Mouse (Mus musculus) midbrain, embryonic 10.5 days (tissue): ENCODE data around the gene Mdc1. TPM values are rescaled to one million over a fixed set of nuclear protein-coding genes. Genes with fewer than 3 reads are reported as not detected.

ENCODE experiments used
- DNase-seq: peaks from one replicate; pipeline ENCODE4 v3.0.0-alpha.2; 2017; ENCODE audit warnings: low spot score
- H3K27ac ChIP-seq: fragments of 300-500 bp; sonication (generic); replicated peaks from 2 replicates; pipeline ENCODE4 v1.5.1; 2016; ENCODE audit warnings: mild to moderate bottlenecking
- H3K27me3 ChIP-seq: fragments of 300-500 bp; sonication (generic); 2 replicates; pipeline ENCODE4 v1.6.1; 2016; ENCODE audit warnings: low read depth, mild to moderate bottlenecking; ENCODE audit not compliant: poor library complexity, severe bottlenecking
- H3K36me3 ChIP-seq: fragments of 300-500 bp; sonication (generic); 2 replicates; pipeline ENCODE4 v1.6.1; 2016; ENCODE audit warnings: mild to moderate bottlenecking, moderate library complexity
- H3K4me1 ChIP-seq: fragments of 300-500 bp; sonication (generic); 2 replicates; pipeline ENCODE4 v1.6.1; 2016
- H3K4me3 ChIP-seq: fragments of 300-500 bp; sonication (generic); 2 replicates; pipeline ENCODE4 v1.5.1; 2016; ENCODE audit warnings: mild to moderate bottlenecking, moderate library complexity
- H3K9me3 ChIP-seq: fragments of 300-500 bp; sonication (generic); replicated peaks from 2 replicates; pipeline ENCODE4 v1.6.1; 2016; ENCODE audit warnings: mild to moderate bottlenecking
- WGBS: fragments of 180-500 bp; shearing (Covaris S2); methylation state at CpG from one replicate; pipeline ENCODE4 v1.1.7; 2016; 5-methylcytosine and 5-hydroxymethylcytosine counted together
- polyA plus RNA-seq: library from polyadenylated mRNA; unstranded; fragments of >200 nt; fragmentation: Nextera tagmentation; extraction: Ambion mirVana; gene quantifications from 2 replicates; pipeline ENCODE4 v1.2.1, GENCODE M21; 2016

Gene Mdc1
- polyA plus RNA-seq, result 21.1 and 21.7 TPM in 2 replicates

GRCm38 (mm10) chr17:35841076-35841950, at the start of gene Mdc1:
Mdc1 (plus strand) TSS chr17:35841515.
- Histone ChIP-seq H3K36me3 (peaks cover 33% of the 10 kb centered on the region), H3K4me3 (peak within 1 kb of the TSS; percentile 70), H3K27me3 (no peaks in the 10 kb centered on the region), H3K4me1 (peaks cover 29% of the 10 kb centered on the region), H3K27ac (peak within 1 kb of the TSS; percentile 93), H3K9me3 (no peaks in the 10 kb centered on the region)
- WGBS, result under 1% methylated on average over 59 of the region's 59 CpGs
- DNase-seq, result peak; percentile 100

DNA sequence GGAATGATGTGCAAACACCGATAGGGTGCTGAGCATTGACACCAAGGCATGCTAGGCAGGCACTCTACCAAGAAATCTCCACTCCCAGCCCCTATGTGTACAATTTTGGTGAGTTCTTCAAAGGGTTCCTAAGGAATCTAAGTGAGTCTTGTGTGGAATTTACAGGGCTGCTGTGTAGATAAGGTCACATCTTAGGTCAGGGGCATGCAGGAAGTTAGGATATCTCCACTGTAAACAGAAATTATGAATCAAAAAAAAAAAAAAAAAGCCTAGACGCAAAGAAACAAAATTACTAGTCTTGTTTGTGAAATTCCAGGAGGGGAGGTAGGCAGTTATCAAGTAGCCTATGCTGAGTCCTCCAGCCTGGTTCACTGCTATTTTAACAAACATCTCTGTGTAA, 48.5 kb upstream of the Mdc1 start:
- H3K4me1 ChIP-seq, result no peaks in the 10 kb centered on the region
- no peak overlapping the region for H3K4me3 ChIP-seq
- WGBS, result 92% methylated on average over 2 of the region's 2 CpGs
- no peak for DNase-seq
- no peaks in the 10 kb centered on the region for H3K27me3 ChIP-seq
- no peaks in the 10 kb centered on the region for H3K9me3 ChIP-seq
- no peak overlapping the region for H3K27ac ChIP-seq
- no peaks in the 10 kb centered on the region for H3K36me3 ChIP-seq

- no peak overlapping the region for H3K27ac ChIP-seq
- 0 out of 2 replicates have a peak, but pooled peaks cover 3% of the 10 kb centered on the region for H3K9me3 ChIP-seq
- DNase-seq, result no peak
- no peak overlapping the region for H3K4me3 ChIP-seq
- no peaks in the 10 kb centered on the region for H3K36me3 ChIP-seq
- H3K4me1 ChIP-seq, result no peaks in the 10 kb centered on the region
- 72% methylated on average over 2 of the region's 2 CpGs for WGBS
- no peaks in the 10 kb centered on the region for H3K27me3 ChIP-seq
These were observed 46.2 kb upstream of the Mdc1 start for GRCm38 (mm10) chr17:35795099-35795498.

DNA sequence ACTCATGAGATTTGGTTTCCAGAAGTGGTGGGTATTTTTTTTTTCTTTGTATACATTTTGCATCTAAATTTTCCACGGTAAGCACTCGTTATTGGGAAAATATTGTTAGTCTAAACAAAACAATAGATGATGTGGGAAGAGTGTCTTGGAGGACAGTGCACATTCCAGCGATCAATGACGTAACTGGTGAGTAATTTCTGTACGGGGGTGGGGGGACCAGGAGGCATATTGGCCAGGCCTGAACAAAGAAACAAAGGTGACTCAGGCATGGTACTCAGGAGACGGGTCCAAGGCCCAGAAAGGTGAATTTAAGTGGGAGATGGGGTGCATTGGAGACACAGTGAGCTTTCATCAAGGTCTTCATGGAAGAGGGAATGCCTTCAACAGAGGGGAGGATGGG, 45.7 kb upstream of the Mdc1 start:
- Histone ChIP-seq H3K4me1 (no peaks in the 10 kb centered on the region), H3K9me3 (0 out of 2 replicates have a peak, but pooled peaks cover 3% of the 10 kb centered on the region), H3K4me3 (no peak overlapping the region), H3K27ac (no peak overlapping the region), H3K27me3 (no peaks in the 10 kb centered on the region), H3K36me3 (no peaks in the 10 kb centered on the region)
- 85% methylated on average over 6 of the region's 6 CpGs for WGBS
- DNase-seq, result no peak

GRCm38 (mm10) chr17:35796835-35797234, 44.5 kb upstream of the Mdc1 start:
- Histone ChIP-seq H3K36me3 (no peaks in the 10 kb centered on the region), H3K27ac (no peak overlapping the region), H3K27me3 (no peaks in the 10 kb centered on the region), H3K4me3 (no peak overlapping the region), H3K4me1 (no peaks in the 10 kb centered on the region), H3K9me3 (0 out of 2 replicates have a peak, but pooled peaks cover 3% of the 10 kb centered on the region)
- WGBS, result 68% methylated on average over 5 of the region's 5 CpGs
- no peak for DNase-seq

DNA sequence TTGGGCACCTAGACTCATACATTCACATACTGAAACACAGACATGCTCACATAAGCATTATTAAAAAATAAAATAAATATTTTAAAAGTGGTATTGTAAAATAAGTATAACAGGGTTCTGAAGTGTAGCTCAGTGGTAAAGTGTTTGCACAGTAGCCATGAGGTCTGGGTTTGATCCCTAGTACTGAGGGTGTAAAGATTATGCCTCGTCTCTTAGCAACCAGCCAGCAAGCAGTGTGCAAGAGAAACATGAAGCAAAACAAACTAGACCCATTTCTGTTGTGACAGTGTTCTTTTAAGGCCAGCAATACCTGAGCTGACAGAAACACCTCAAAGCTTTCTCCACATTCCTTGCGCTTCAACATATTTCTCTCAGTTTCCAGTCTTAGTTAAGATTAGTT, 40.4 kb upstream of the Mdc1 start:
- Histone ChIP-seq H3K36me3 (no peaks in the 10 kb centered on the region), H3K27me3 (no peaks in the 10 kb centered on the region), H3K4me1 (peaks cover 3% of the 10 kb centered on the region; the same call in 1 of the 2 replicates), H3K9me3 (0 out of 2 replicates have a peak, but pooled peaks cover 3% of the 10 kb centered on the region), H3K27ac (no peak overlapping the region), H3K4me3 (no peak overlapping the region)
- DNase-seq, result no peak
- WGBS, result 79% methylated on average over 2 of the region's 2 CpGs

DNA sequence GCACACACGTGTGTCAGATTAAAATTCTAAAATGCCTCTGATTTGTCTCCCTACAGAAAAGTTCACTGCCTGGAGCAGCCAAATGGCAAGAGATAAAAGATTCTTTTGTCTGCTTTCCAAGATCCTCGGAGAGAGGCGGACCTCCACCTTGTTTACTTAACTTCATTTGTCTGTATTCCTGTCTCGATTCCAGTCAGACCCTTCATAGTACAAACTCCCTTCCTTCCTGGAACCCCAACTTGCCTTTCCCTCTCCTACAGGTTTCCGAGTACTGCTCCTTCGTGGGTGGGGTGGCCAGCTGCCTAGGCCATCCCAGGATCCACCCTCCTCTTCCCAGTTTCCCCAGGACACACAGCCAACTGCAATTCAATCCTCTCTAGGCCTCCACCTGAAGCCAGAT, 38.3 kb upstream of the Mdc1 start:
- no peak for DNase-seq
- Histone ChIP-seq H3K9me3 (0 out of 2 replicates have a peak, but pooled peaks cover 3% of the 10 kb centered on the region), H3K36me3 (no peaks in the 10 kb centered on the region), H3K4me1 (peaks cover 3% of the 10 kb centered on the region; the same call in 1 of the 2 replicates), H3K4me3 (no peak overlapping the region), H3K27me3 (no peaks in the 10 kb centered on the region), H3K27ac (0 out of 2 replicates have a peak overlapping the region, but pooled peaks have one; percentile 25)
- 69% methylated on average over 6 of the region's 6 CpGs for WGBS

DNA sequence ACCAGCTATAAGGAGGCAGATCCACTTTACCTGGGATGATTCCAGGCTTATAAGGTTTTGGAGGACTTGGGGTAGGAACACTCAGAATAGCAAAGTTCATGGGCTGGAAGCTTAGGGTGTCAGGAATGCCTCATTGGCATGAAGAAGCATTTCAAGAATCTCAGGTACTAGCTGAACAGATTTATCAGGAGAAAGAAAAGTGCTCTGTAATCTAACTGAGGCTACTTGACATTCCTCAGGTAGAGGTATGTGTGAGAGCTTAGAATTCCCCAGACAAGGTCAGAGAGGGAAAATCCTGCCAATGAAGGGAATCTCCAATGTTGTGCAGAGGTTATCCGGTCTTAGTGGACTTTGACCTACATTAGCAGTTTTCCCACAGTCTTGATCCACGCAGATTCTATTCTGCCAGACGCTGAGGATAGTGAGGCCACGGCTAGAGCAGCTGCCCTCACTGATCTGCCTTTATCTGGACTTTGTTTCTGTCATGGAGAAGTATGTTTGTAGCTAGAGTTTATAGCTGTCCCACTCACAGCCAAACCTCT, 37.4 kb upstream of the Mdc1 start:
- Histone ChIP-seq H3K36me3 (no peaks in the 10 kb centered on the region), H3K27ac (no peak overlapping the region), H3K4me3 (no peak overlapping the region), H3K9me3 (no peaks in the 10 kb centered on the region), H3K4me1 (peaks cover 3% of the 10 kb centered on the region; the same call in 1 of the 2 replicates), H3K27me3 (no peaks in the 10 kb centered on the region)
- no peak for DNase-seq
- WGBS, result 89% methylated on average over 4 of the region's 4 CpGs

GRCm38 (mm10) chr17:35808073-35808472, 33.2 kb upstream of the Mdc1 start:
- peaks cover 1% of the 10 kb centered on the region; the same call in 1 of the 2 replicates for H3K4me1 ChIP-seq
- WGBS, result 76% methylated on average over 9 of the region's 9 CpGs
- H3K9me3 ChIP-seq, result no peaks in the 10 kb centered on the region
- no peak for DNase-seq
- H3K27ac ChIP-seq, result no peak overlapping the region
- H3K4me3 ChIP-seq, result no peak overlapping the region
- H3K27me3 ChIP-seq, result no peaks in the 10 kb centered on the region
- H3K36me3 ChIP-seq, result no peaks in the 10 kb centered on the region

DNA sequence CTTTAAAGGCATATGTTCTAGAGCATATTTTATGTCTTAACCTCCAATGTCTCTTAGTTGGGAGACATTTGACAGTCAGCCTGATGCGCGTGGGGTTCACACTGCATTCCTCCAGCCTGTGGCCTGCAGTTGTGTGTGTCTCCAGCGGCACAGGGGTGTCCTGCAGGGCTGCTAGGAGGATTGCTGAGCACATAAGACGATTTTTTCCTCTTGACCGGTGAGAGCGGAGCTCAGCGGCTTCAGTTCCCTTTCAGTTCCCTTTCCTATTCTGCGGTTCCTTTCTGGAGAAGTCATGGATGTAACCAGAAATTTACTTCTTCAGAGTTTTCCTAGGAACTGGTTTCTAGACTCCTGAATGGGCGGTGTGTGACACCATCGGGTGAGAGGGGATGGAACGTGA, 31.9 kb upstream of the Mdc1 start:
- Histone ChIP-seq H3K4me1 (no peaks in the 10 kb centered on the region), H3K36me3 (no peaks in the 10 kb centered on the region), H3K4me3 (no peak overlapping the region), H3K27ac (no peak overlapping the region), H3K9me3 (no peaks in the 10 kb centered on the region), H3K27me3 (no peaks in the 10 kb centered on the region)
- 89% methylated on average over 11 of the region's 11 CpGs for WGBS
- no peak for DNase-seq

- no peak overlapping the region for H3K4me3 ChIP-seq
- H3K4me1 ChIP-seq, result no peaks in the 10 kb centered on the region
- H3K27me3 ChIP-seq, result 0 out of 2 replicates have a peak, but pooled peaks cover 3% of the 10 kb centered on the region
- DNase-seq, result no peak
- no peak overlapping the region for H3K27ac ChIP-seq
- no peaks in the 10 kb centered on the region for H3K9me3 ChIP-seq
- H3K36me3 ChIP-seq, result no peaks in the 10 kb centered on the region
- WGBS, result 92% methylated on average over 5 of the region's 5 CpGs
These were observed 30.2 kb upstream of the Mdc1 start for GRCm38 (mm10) chr17:35810900-35811648.

DNA sequence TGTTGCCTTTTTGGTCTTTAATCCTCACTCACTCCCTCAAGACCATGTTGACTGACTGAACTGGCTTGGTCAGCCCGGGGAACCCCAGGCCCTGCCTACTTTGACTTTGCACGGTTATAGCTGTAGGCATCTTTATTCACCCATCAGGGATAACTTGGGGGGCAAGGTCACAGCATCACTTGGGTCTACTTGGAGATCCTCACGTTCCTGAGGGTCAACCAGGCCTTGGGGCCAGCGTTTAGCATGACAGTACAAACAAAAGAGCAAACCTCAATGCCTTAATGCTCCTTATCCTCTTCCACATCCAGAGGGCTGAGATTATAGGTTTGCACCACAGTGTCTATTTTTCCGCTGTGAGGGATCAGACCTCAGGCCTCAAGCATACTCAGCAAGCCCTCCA, 29.0 kb upstream of the Mdc1 start:
- no peak overlapping the region for H3K27ac ChIP-seq
- no peak overlapping the region for H3K4me3 ChIP-seq
- H3K27me3 ChIP-seq, result peaks cover 16% of the 10 kb centered on the region
- no peaks in the 10 kb centered on the region for H3K4me1 ChIP-seq
- no peaks in the 10 kb centered on the region for H3K9me3 ChIP-seq
- 74% methylated on average over 5 of the region's 5 CpGs for WGBS
- H3K36me3 ChIP-seq, result no peaks in the 10 kb centered on the region
- no peak for DNase-seq
